Mouse (Mus musculus) heart, postnatal 0 days (tissue): ENCODE measurements around the gene Pappa. TPM values are rescaled to one million over a fixed set of nuclear protein-coding genes. Genes with fewer than 3 reads are reported as not detected.

Experiments
- ATAC-seq: fragments of 200-750 bp; cut with Nextera tagmentation; 2 replicates; pipeline ENCODE4 v1.8.0; 2017; ENCODE audit warnings: low read depth, moderate number of reproducible peaks, moderate library complexity; ENCODE audit not compliant: insufficient read depth
- DNase-seq: peaks from one replicate; pipeline ENCODE4 v3.0.0-alpha.2; 2016; ENCODE audit warnings: low spot score
- H3K27ac ChIP-seq: fragments of 300-500 bp; sonication (generic); 2 replicates; pipeline ENCODE4 v1.5.1; 2014; ENCODE audit warnings: low read depth, mild to moderate bottlenecking
- H3K27me3 ChIP-seq: fragments of 300-500 bp; sonication (generic); 2 replicates; pipeline ENCODE4 v1.6.1; 2014; ENCODE audit warnings: low read length, mixed read lengths; ENCODE audit not compliant: control insufficient read depth, insufficient read depth
- H3K36me3 ChIP-seq: fragments of 300-500 bp; sonication (generic); replicated peaks from 2 replicates; pipeline ENCODE4 v1.6.1; 2014; ENCODE audit warnings: low read length, mixed read lengths; ENCODE audit not compliant: control insufficient read depth, insufficient read depth
- H3K4me1 ChIP-seq: fragments of 300-500 bp; sonication (generic); 2 replicates; pipeline ENCODE4 v1.6.1; 2014; ENCODE audit warnings: antibody characterized with exemption; ENCODE audit not compliant: control insufficient read depth, insufficient read depth
- H3K4me2 ChIP-seq: fragments of 300-500 bp; sonication (generic); 2 replicates; pipeline ENCODE4 v1.6.1; 2014; ENCODE audit warnings: low read depth, mild to moderate bottlenecking, low read length, moderate library complexity
- H3K4me3 ChIP-seq: fragments of 300-500 bp; sonication (generic); 2 replicates; pipeline ENCODE4 v1.5.1; 2014; ENCODE audit warnings: low read depth, low read length
- H3K9ac ChIP-seq: fragments of 300-500 bp; sonication (generic); replicated peaks from 2 replicates; pipeline ENCODE4 v1.6.1; 2014; ENCODE audit warnings: low read depth, low read length, mixed read lengths
- H3K9me3 ChIP-seq: fragments of 300-500 bp; sonication (generic); replicated peaks from 2 replicates; pipeline ENCODE4 v1.6.1; 2016; ENCODE audit warnings: low read length; ENCODE audit not compliant: control insufficient read depth
- CTCF ChIP-seq: IDR thresholded peaks from 2 replicates; pipeline ENCODE4 v1.5.1; 2016; ENCODE audit warnings: antibody characterized with exemption, control low read depth, low read depth
- EP300 ChIP-seq: IDR thresholded peaks from 2 replicates; pipeline ENCODE4 v1.6.1; 2016; ENCODE audit warnings: antibody characterized with exemption, low read depth
- WGBS: fragments of 180-500 bp; shearing (Covaris S2); extraction: QIAGEN DNeasy Blood & Tissue Kit; methylation state at CpG from one replicate; pipeline ENCODE4 v1.1.7; 2014; 5-methylcytosine and 5-hydroxymethylcytosine counted together
- polyA plus RNA-seq: library from polyadenylated mRNA; unstranded; fragments of >200 nt; fragmentation: Nextera tagmentation; extraction: Ambion mirVana; gene quantifications from 2 replicates; pipeline ENCODE4 v1.2.1, GENCODE M21; 2015
- total RNA-seq: library from RNA; depleted of rRNA; stranded (reverse); fragments of >200 nt; gene quantifications from 2 replicates; pipeline ENCODE4 v1.2.3, GENCODE M21; 2014; ENCODE audit warnings: low replicate concordance

The Pappa gene
- total and polyA plus RNA-seq, 2 experiments from 2014 or later: 0.14 to 1.9 TPM

- H3K9ac ChIP-seq: no peak overlapping the region
- 69% methylated on average over 3 of the region's 3 CpGs for WGBS
- no peaks in the 10 kb centered on the region for H3K36me3 ChIP-seq
These were observed 50.5 kb downstream of the Pappa start for GRCm38 (mm10) chr4:65174505-65174904.

GRCm38 (mm10) chr4:65178146-65178545, 54.2 kb downstream of the Pappa start:
- DNase-seq (no peak), ATAC-seq (no peak)
- Histone ChIP-seq H3K27me3 (no peaks in the 10 kb centered on the region), H3K4me3 (no peak overlapping the region), H3K36me3 (no peaks in the 10 kb centered on the region), H3K9ac (no peak overlapping the region), H3K27ac (no peak overlapping the region), H3K4me1 (no peaks in the 10 kb centered on the region), H3K4me2 (no peak overlapping the region), H3K9me3 (no peaks in the 10 kb centered on the region)
- 26% methylated on average over 1 of the region's 1 CpGs for WGBS
- TF ChIP-seq EP300 (no peak), CTCF (no peak)

More at GRCm38 (mm10) chr4:65174505-65174904, 50.5 kb downstream of the Pappa start:
- Histone ChIP-seq H3K9me3 (no peaks in the 10 kb centered on the region), H3K4me1 (no peaks in the 10 kb centered on the region), H3K27ac (no peak overlapping the region), H3K4me3 (no peak overlapping the region), H3K4me2 (no peak overlapping the region), H3K27me3 (no peaks in the 10 kb centered on the region)
- ATAC-seq (no peak), DNase-seq (no peak)
- no peak for TF ChIP-seq EP300

- DNase-seq (no peak), ATAC-seq (no peak)
- Histone ChIP-seq H3K27me3 (no peaks in the 10 kb centered on the region), H3K4me3 (no peak overlapping the region), H3K36me3 (no peaks in the 10 kb centered on the region), H3K4me2 (no peak overlapping the region), H3K9ac (no peak overlapping the region), H3K27ac (no peak overlapping the region), H3K4me1 (0 out of 2 replicates have a peak, but pooled peaks cover 7% of the 10 kb centered on the region), H3K9me3 (no peaks in the 10 kb centered on the region)
- TF ChIP-seq EP300: no peak
- no peak for TF ChIP-seq CTCF
- 34% methylated on average over 2 of the region's 2 CpGs for WGBS
These were observed 63.3 kb downstream of the Pappa start for GRCm38 (mm10) chr4:65187236-65187635.

- H3K9me3 ChIP-seq: no peaks in the 10 kb centered on the region
- WGBS: 87% methylated on average over 1 of the region's 1 CpGs
- H3K27ac ChIP-seq: no peak overlapping the region
- no peak overlapping the region for H3K4me2 ChIP-seq
- no peaks in the 10 kb centered on the region for H3K27me3 ChIP-seq
- ATAC-seq: no peak
- H3K4me1 ChIP-seq: 0 out of 2 replicates have a peak, but pooled peaks cover 7% of the 10 kb centered on the region
- no peak for DNase-seq
- H3K4me3 ChIP-seq: no peak overlapping the region
- TF ChIP-seq CTCF: no peak
- no peak for TF ChIP-seq EP300
- H3K9ac ChIP-seq: no peak overlapping the region
- no peaks in the 10 kb centered on the region for H3K36me3 ChIP-seq
These were observed 63.7 kb downstream of the Pappa start for GRCm38 (mm10) chr4:65187716-65188115.

GRCm38 (mm10) chr4:65188921-65189485, 65.0 kb downstream of the Pappa start:
- 48% methylated on average over 6 of the region's 6 CpGs for WGBS
- no peak for TF ChIP-seq EP300
- TF ChIP-seq CTCF: no peak
- Histone ChIP-seq H3K27me3 (no peaks in the 10 kb centered on the region), H3K36me3 (no peaks in the 10 kb centered on the region), H3K9ac (no peak overlapping the region), H3K9me3 (no peaks in the 10 kb centered on the region), H3K4me1 (0 out of 2 replicates have a peak, but pooled peaks cover 7% of the 10 kb centered on the region), H3K4me2 (no peak overlapping the region), H3K4me3 (no peak overlapping the region), H3K27ac (no peak overlapping the region)
- ATAC-seq (no peak), DNase-seq (no peak)

- Histone ChIP-seq H3K27ac (no peak overlapping the region), H3K9ac (no peak overlapping the region), H3K4me1 (no peaks in the 10 kb centered on the region), H3K4me3 (no peak overlapping the region), H3K27me3 (no peaks in the 10 kb centered on the region), H3K4me2 (no peak overlapping the region), H3K36me3 (no peaks in the 10 kb centered on the region), H3K9me3 (no peaks in the 10 kb centered on the region)
- WGBS: 71% methylated on average over 3 of the region's 3 CpGs
- no peak for ATAC-seq
- DNase-seq: no peak
- TF ChIP-seq EP300 (no peak), CTCF (no peak)
These were observed 68.8 kb downstream of the Pappa start for GRCm38 (mm10) chr4:65192810-65193209.
